Mouse (Mus musculus): ENCODE measurements around the gene Ctdnep1.
A peak's percentile ranks its signal among the peaks of the same experiment; 100 is the strongest.

The Ctdnep1 gene

GRCm38 (mm10) chr11:69981141-69981762, at the start of gene Ctdnep1:
Ctdnep1 (plus strand) TSS chr11:69981156.
- no peak for DNase-seq (ENCODE audit: low spot score)

- DNase-seq (ENCODE audit: low spot score) = no peak
Measured at GRCm38 (mm10) chr11:69931769-69932168, 49.2 kb upstream of the Ctdnep1 start.

- DNase-seq (ENCODE audit: low spot score) = no peak
Measured at GRCm38 (mm10) chr11:69932254-69932653, 48.7 kb upstream of the Ctdnep1 start.

- no peak for DNase-seq (ENCODE audit: low spot score)
Measured at GRCm38 (mm10) chr11:69933066-69933465, 47.9 kb upstream of the Ctdnep1 start.

GRCm38 (mm10) chr11:69934169-69934568, 46.8 kb upstream of the Ctdnep1 start:
- peak; percentile 89 for DNase-seq (ENCODE audit: low spot score)

GRCm38 (mm10) chr11:69934681-69935080, 46.3 kb upstream of the Ctdnep1 start:
- DNase-seq (ENCODE audit: low spot score) = no peak

- DNase-seq (ENCODE audit: low spot score) = no peak
Measured at GRCm38 (mm10) chr11:69935137-69935879, 45.6 kb upstream of the Ctdnep1 start, which contains the start of gene Ybx2. Ybx2 (plus strand) TSS chr11:69935796.

GRCm38 (mm10) chr11:69936156-69936555, 44.8 kb upstream of the Ctdnep1 start:
- DNase-seq (ENCODE audit: low spot score) = no peak

- DNase-seq (ENCODE audit: low spot score) = no peak
Measured at GRCm38 (mm10) chr11:69936714-69937347, 44.1 kb upstream of the Ctdnep1 start.

- DNase-seq (ENCODE audit: low spot score) = no peak
Measured at GRCm38 (mm10) chr11:69937385-69937784, 43.6 kb upstream of the Ctdnep1 start.

GRCm38 (mm10) chr11:69937834-69938233, 43.1 kb upstream of the Ctdnep1 start:
- no peak for DNase-seq (ENCODE audit: low spot score)

GRCm38 (mm10) chr11:69938401-69938979, 42.5 kb upstream of the Ctdnep1 start:
- DNase-seq (ENCODE audit: low spot score) = no peak

- no peak for DNase-seq (ENCODE audit: low spot score)
Measured at GRCm38 (mm10) chr11:69939181-69939580, 41.8 kb upstream of the Ctdnep1 start.

GRCm38 (mm10) chr11:69939731-69940130, 41.2 kb upstream of the Ctdnep1 start:
- no peak for DNase-seq (ENCODE audit: low spot score)

GRCm38 (mm10) chr11:69940962-69941361, 40.0 kb upstream of the Ctdnep1 start:
- DNase-seq (ENCODE audit: low spot score) = no peak

- no peak for DNase-seq (ENCODE audit: low spot score)
Measured at GRCm38 (mm10) chr11:69945216-69945615, 35.7 kb upstream of the Ctdnep1 start.

- DNase-seq (ENCODE audit: low spot score) = no peak
Measured at GRCm38 (mm10) chr11:69945997-69946891, 34.7 kb upstream of the Ctdnep1 start.

- no peak for DNase-seq (ENCODE audit: low spot score)
Measured at GRCm38 (mm10) chr11:69947337-69948065, 33.5 kb upstream of the Ctdnep1 start.

GRCm38 (mm10) chr11:69948066-69948762, 32.7 kb upstream of the Ctdnep1 start, which contains the start of gene Slc2a4:
Slc2a4 (minus strand) TSS chr11:69948188.
- peak; percentile 70 for DNase-seq (ENCODE audit: low spot score)

GRCm38 (mm10) chr11:69948763-69949150, 32.2 kb upstream of the Ctdnep1 start:
- DNase-seq (ENCODE audit: low spot score) = peak; percentile 72

All from ovary, postnatal 10 days (tissue).